Mouse (Mus musculus) heart, postnatal 0 days (tissue): ENCODE measurements around the gene Clec10a.

Experiments used
- CTCF ChIP-seq: IDR thresholded peaks from 2 replicates; pipeline ENCODE4 v1.5.1; 2016; ENCODE audit warnings: antibody characterized with exemption, control low read depth, low read depth
- EP300 ChIP-seq: IDR thresholded peaks from 2 replicates; pipeline ENCODE4 v1.6.1; 2016; ENCODE audit warnings: antibody characterized with exemption, low read depth

DNA sequence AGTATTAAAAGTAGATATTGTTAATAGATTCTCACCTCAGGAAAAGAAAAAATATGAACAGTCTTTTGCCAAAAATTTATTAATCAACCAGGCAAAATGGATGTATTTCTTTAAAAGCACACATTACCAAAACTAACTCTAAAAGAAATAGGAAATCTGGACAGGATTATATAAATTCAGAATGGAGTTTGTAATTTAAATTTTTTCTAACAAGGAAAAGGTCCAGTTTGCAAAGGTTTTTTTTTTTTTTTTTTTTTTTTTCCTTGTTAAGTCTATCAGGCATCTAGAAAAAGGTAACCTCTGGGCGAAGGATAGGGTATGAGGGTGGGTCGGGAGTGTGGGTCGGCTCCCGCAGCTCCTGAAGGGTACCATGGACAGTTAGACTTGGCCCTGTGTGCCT lies 24.5 kb downstream of the Clec10a start:
- TF ChIP-seq CTCF (no peak), EP300 (no peak)
